Mouse (Mus musculus) G1E-ER4 (cell line): ENCODE measurements at regions not wholly inside any gene's neighbourhood (a gene's known extent, or its start where the extent isn't known, plus 50 kb on each side); places are given as distances from the start of the nearest gene placed in this dataset.

Source experiments
- GATA1 ChIP-seq: IDR thresholded peaks from one replicate; pipeline ENCODE4 v1.8.0; 2012; ENCODE audit warnings: low read length, inconsistent platforms

DNA sequence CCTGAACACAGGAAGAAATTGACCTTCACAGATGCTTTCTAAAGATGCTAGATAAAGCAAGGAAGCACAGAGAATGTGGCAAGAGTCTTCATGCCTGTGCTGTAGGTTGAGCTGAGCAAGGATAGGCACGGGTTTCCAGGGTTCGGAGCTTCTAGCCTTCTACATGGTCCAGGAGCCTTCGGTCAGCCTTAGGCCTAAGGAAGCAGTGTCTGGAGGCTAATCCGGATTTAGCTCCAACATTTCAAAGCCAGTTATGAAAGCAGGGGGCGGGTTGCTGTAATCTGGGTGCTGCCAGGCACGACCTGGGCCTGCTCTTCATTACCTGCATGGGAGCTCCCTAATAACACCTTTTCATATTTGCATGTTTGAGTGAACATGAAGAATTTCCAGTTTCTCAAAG is 97.5 kb upstream of the Gls start:
- no peak for TF ChIP-seq GATA1

DNA sequence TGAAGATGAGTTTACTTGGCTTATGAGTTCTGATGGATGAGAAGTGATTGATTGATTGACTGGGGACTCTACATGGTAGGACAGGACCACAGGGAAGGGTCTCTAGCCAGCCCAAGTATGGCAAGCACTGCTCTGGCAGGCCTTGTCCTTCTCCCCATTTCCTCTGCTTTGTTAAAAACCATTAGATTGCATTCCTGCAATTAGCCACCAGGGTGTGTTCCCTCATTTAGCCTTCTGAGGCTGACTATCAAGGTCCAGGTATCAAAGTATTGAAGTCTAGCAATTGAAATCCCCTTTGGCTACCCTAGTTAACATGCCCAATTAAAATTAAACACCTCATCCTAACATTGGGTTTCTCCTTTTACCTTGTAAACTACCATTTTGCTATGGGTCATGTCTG is 95.5 kb upstream of the Gls start:
- TF ChIP-seq GATA1, result no peak

- no peak for TF ChIP-seq GATA1
Observed at GRCm38 (mm10) chr1:52324356-52324755, 91.3 kb upstream of the Gls start.

DNA sequence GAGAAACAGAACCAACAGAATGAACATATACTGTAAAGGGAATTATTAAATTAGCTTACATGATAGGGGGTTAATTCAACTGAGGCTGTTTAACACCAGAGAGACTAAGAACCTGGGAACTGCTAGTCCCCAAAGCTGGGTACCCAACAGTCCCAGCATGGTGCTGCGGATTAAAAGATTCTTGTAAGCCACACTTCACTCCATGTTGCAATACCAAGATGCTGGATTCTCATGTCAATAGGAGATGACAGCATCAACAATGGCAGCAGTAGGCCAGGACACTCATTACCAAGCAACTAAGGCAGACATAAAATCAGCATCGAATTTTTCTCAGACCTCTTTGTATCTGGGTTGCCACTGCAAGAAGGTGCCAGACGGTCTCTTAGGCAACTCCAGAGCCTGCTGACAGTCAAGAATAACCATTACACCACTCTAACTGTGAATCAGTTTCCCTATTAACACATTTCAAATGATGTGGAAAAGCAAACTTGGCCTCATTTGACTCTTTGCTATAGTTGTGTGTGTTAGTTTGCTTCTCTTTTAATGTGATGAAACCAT is 79.1 kb upstream of the Gls start:
- no peak for TF ChIP-seq GATA1

GRCm38 (mm10) chr1:52306892-52307291 is 73.9 kb upstream of the Gls start:
- no peak for TF ChIP-seq GATA1

GRCm38 (mm10) chr1:52305679-52306632 is 72.9 kb upstream of the Gls start:
- no peak for TF ChIP-seq GATA1

GRCm38 (mm10) chr1:52302557-52302956 is 69.5 kb upstream of the Gls start:
- TF ChIP-seq GATA1, result no peak

DNA sequence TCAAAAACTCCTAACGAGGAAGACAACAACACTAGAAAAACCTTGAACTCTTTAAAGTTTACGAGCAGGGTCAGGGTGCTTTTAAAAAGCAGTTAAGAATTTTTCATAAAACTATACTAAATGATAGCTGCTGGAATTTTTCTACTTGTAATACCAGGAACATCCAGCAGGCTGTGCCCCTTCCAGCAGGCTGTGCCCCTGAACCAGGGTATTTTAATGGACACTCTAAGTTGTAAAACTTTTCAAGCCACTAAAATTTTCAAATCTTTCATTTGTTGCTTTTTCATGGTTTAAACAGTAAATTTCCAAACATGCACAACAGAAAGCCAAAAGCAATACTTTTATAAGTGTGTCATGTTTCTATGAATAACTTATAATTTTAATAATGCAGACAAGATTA is 68.2 kb upstream of the Gls start:
- TF ChIP-seq GATA1, result no peak

DNA sequence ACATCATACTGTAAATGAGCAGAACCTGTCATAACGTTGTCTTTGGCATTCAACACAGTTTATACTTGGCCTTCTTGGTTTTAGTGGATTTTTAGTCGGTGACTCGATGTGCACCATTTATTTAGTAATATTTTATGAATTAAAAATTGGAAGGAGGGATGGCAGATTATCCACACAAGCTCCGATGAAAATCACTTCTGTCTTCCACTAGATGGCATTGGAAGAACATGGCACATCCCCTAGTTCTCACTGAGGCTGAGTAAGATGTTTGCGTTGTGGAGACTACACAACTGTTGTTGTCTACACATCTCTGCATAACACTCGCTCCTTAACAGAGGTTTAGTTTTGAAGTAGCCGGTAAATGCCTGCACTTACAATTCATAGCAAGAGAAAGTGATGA is 66.5 kb upstream of the Gls start:
- no peak for TF ChIP-seq GATA1

DNA sequence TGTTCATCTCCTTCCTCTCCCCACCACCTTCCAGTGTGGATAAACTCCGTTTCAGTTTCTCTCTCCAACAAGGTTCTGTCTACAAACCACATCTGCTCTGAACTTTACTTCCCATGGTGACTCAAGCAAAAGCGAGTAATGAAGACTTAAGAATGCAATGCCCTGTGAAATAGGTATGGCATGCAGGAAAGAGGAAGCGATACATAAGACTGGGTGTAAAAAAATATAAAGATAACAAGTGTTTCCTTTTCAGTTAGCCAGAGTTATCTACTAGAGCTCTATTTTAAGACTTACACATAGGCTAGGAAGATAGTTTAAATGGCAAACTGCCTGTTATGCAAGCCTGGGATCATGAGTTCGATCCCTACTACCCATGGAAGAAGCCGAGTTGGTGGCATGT is 65.3 kb upstream of the Gls start:
- no peak for TF ChIP-seq GATA1

- TF ChIP-seq GATA1, result no peak
Observed at GRCm38 (mm10) chr1:52296178-52296577, 63.1 kb upstream of the Gls start.

GRCm38 (mm10) chr1:52294521-52294920 is 61.5 kb upstream of the Gls start:
- no peak for TF ChIP-seq GATA1

DNA sequence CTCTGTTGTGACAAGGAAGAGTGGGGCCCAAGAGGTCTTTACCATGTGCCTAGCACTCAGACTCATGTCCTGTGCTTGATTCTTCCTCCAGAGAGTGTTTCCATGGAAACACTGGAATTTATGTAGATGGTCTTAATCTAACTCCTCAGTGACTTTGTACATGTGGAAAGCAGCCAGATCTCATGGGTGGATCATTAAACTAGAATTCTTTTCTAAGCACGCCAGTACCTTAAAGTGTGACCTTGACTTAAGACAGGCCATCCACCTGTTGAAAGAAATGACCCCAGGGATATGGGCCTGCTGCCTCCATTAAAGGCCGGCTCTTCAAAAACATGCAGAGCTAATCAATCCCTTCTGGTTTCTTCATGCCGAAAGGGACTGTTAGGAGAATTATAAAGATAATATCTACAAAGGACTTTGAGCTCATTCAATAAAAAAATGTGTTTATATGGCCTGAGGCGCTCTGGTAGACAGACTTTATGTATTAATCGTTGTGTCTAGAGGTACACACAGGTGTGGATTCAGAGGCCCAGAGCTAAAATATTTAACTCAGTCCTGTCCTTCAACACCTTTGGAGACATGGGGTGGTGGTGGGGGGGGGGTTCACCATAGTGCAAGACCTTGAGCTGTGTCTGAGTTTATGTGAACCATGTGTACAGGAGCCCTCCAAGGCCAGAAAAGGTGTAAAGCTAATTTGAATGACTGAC is 60.5 kb upstream of the Gls start:
- no peak for TF ChIP-seq GATA1
